Mouse (Mus musculus) lung, postnatal 4 days (tissue): ENCODE measurements around the gene Rbpjl.

Experiments used
- DNase-seq, 2 experiments: peaks; one replicate each; pipeline ENCODE4 v3.0.0; 2021

Rbpjl gene

GRCm38 (mm10) chr2:164402906-164403305, at the start of gene Rbpjl:
Rbpjl (plus strand) TSS chr2:164403141.
- peak; percentile 85 to 88 for DNase-seq

GRCm38 (mm10) chr2:164353356-164353755, 49.6 kb upstream of the Rbpjl start:
- DNase-seq = no peak

GRCm38 (mm10) chr2:164356177-164356967, 46.6 kb upstream of the Rbpjl start:
- peak; percentile 33 to 38 for DNase-seq

GRCm38 (mm10) chr2:164358373-164358772, 44.6 kb upstream of the Rbpjl start:
- no peak for DNase-seq

- DNase-seq = no peak
Observed at GRCm38 (mm10) chr2:164359031-164359430, 43.9 kb upstream of the Rbpjl start.

- no peak for DNase-seq
Observed at GRCm38 (mm10) chr2:164359668-164360067, 43.3 kb upstream of the Rbpjl start.

GRCm38 (mm10) chr2:164360974-164361657, 41.8 kb upstream of the Rbpjl start:
- peak in 1 of 2 experiments; percentile 20 for DNase-seq

- DNase-seq = no peak
Observed at GRCm38 (mm10) chr2:164366947-164367346, 36.0 kb upstream of the Rbpjl start.

- no peak for DNase-seq
Observed at GRCm38 (mm10) chr2:164368620-164369105, 34.3 kb upstream of the Rbpjl start.

- no peak for DNase-seq
Observed at GRCm38 (mm10) chr2:164371371-164371770, 31.6 kb upstream of the Rbpjl start.

GRCm38 (mm10) chr2:164372408-164373053, 30.4 kb upstream of the Rbpjl start:
- DNase-seq = peak in 1 of 2 experiments; percentile 24

- DNase-seq = no peak
Observed at GRCm38 (mm10) chr2:164373187-164373586, 29.8 kb upstream of the Rbpjl start.

- DNase-seq = no peak
Observed at GRCm38 (mm10) chr2:164377478-164378426, 25.2 kb upstream of the Rbpjl start.

- peak in 1 of 2 experiments; percentile 17 for DNase-seq
Observed at GRCm38 (mm10) chr2:164381726-164382125, 21.2 kb upstream of the Rbpjl start.

GRCm38 (mm10) chr2:164382971-164383370, 20.0 kb upstream of the Rbpjl start:
- DNase-seq = no peak

GRCm38 (mm10) chr2:164383656-164384399, 19.1 kb upstream of the Rbpjl start:
- no peak for DNase-seq

GRCm38 (mm10) chr2:164385927-164386763, 16.8 kb upstream of the Rbpjl start:
- peak in 1 of 2 experiments; percentile 70 for DNase-seq

GRCm38 (mm10) chr2:164386953-164387352, 16.0 kb upstream of the Rbpjl start:
- peak; percentile 51 to 61 for DNase-seq

- DNase-seq = peak in 1 of 2 experiments; percentile 69
Observed at GRCm38 (mm10) chr2:164389020-164389419, 13.9 kb upstream of the Rbpjl start, which contains the start of gene Slpi. Slpi (minus strand) TSS chr2:164389095.

- DNase-seq = peak; percentile 86 to 89
Observed at GRCm38 (mm10) chr2:164389499-164389898, 13.4 kb upstream of the Rbpjl start.
